Mouse (Mus musculus): ENCODE results near the gene Gm4565. TPM values are rescaled to one million over a fixed set of nuclear protein-coding genes. Genes with fewer than 3 reads are reported as not detected.
"Not testable (repeated sequence)": the region's sequence is repeated elsewhere in the genome, so short reads cannot be mapped to it uniquely, and the experiment has no call there.

Gm4565 gene
- not detected in 2 replicates for polyA plus RNA-seq (2015; fragmentation: Nextera tagmentation; extraction: Ambion mirVana)

DNA sequence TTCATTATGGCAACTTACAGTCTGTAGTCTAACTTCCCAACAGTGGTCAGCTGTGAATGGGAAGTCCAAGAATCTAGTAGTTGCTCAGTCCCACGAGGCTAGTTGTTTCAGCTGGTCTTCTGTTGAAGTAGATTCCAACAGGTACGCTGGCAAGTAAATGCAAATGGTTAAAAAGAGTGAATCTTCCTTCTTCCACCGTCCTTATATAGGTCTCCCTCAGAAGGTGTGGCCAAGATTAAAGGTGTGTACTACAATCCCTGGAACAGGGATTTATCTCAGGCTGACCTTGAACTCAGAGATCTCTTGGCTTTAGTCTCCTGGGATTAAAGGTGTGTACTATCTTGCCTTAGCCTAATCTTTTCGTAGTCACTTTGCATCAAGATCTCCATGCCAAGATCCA, at the start of gene Gm4565:
Gene Gm4565 (minus strand): TSS at position 101 of the 400 bp plus-strand sequence.
- not testable (repeated sequence) for ATAC-seq; H3K4me2 ChIP-seq (ENCODE audit: low read length); H3K9ac ChIP-seq (replicated peaks; ENCODE audit: low read depth, low read length); H3K27me3 ChIP-seq (replicated peaks; ENCODE audit: control insufficient read depth, insufficient read depth, low read length); H3K4me3 ChIP-seq (replicated peaks; ENCODE audit: low read length); H3K27ac ChIP-seq (ENCODE audit: low read length); H3K4me1 ChIP-seq (replicated peaks; ENCODE audit: control insufficient read depth, insufficient read depth, low read length); H3K9me3 ChIP-seq (ENCODE audit: control insufficient read depth, low read length); H3K36me3 ChIP-seq (ENCODE audit: control insufficient read depth, insufficient read depth)
- WGBS, result 78% methylated on average over 2 of the region's 4 CpGs

GRCm38 (mm10) chr7:22565243-22565642, 22.7 kb downstream of the Gm4565 start, which contains the start of gene Gm4201:
Gene Gm4201 (minus strand): TSS chr7:22565343.
- not testable (repeated sequence) for H3K4me2 ChIP-seq (ENCODE audit: low read length); H3K36me3 ChIP-seq (ENCODE audit: control insufficient read depth, insufficient read depth); H3K27ac ChIP-seq (ENCODE audit: low read length); H3K4me1 ChIP-seq (replicated peaks; ENCODE audit: control insufficient read depth, insufficient read depth, low read length); H3K27me3 ChIP-seq (replicated peaks; ENCODE audit: control insufficient read depth, insufficient read depth, low read length); H3K9ac ChIP-seq (replicated peaks; ENCODE audit: low read depth, low read length); ATAC-seq; H3K4me3 ChIP-seq (replicated peaks; ENCODE audit: low read length); H3K9me3 ChIP-seq (ENCODE audit: control insufficient read depth, low read length)
- WGBS, result no CpG with 5 or more reads among the region's 3 CpGs

DNA sequence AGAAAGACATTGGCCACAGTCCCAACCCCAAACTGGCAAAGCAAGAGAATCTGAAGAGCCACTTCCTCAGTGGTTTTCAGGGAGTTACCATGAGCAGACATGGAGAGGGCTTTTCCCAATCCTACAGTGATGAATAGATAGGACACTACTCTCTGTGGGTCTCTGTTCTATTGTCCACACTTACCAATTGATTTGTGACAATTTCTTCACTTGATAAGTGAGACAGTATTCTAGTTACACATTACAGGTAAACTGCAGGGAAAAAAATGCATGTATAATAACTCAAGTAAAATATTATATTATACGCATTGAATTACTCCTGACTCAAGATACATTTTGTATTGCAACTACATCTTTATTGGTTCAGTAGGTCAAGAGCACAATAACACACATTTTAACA, 53.1 kb downstream of the Gm4565 start, which contains the start of gene Gm8677:
Gene Gm8677 (minus strand): TSS at position 101 of the 400 bp plus-strand sequence.
- not testable (repeated sequence) for H3K9me3 ChIP-seq (ENCODE audit: control insufficient read depth, low read length); H3K36me3 ChIP-seq (ENCODE audit: control insufficient read depth, insufficient read depth); H3K27ac ChIP-seq (ENCODE audit: low read length); H3K4me1 ChIP-seq (replicated peaks; ENCODE audit: control insufficient read depth, insufficient read depth, low read length); ATAC-seq; H3K4me3 ChIP-seq (replicated peaks; ENCODE audit: low read length); H3K4me2 ChIP-seq (ENCODE audit: low read length); H3K27me3 ChIP-seq (replicated peaks; ENCODE audit: control insufficient read depth, insufficient read depth, low read length); H3K9ac ChIP-seq (replicated peaks; ENCODE audit: low read depth, low read length)
- no CpG with 5 or more reads among the region's 1 CpGs for WGBS

Other genes starting within 250 kb of the Gm4565 start
- not detected in 2 replicates for gene Gm8660, start 217.1 kb downstream of the Gm4565 start, polyA plus RNA-seq (2015; fragmentation: Nextera tagmentation; extraction: Ambion mirVana)
- not detected in 2 replicates for gene Vmn1r148, start 174.5 kb downstream of the Gm4565 start, polyA plus RNA-seq (2015; fragmentation: Nextera tagmentation; extraction: Ambion mirVana)
- gene Vmn1r149, start 149.9 kb downstream of the Gm4565 start, polyA plus RNA-seq (2015; fragmentation: Nextera tagmentation; extraction: Ambion mirVana), result not detected in 2 replicates
- gene Gm10665, start 124.1 kb downstream of the Gm4565 start, polyA plus RNA-seq (2015; fragmentation: Nextera tagmentation; extraction: Ambion mirVana), result not detected in 2 replicates
- gene Vmn1r151, start 88.4 kb downstream of the Gm4565 start, polyA plus RNA-seq (2015; fragmentation: Nextera tagmentation; extraction: Ambion mirVana), result not detected in 2 replicates
- gene Vmn1r152, start 65.2 kb downstream of the Gm4565 start, polyA plus RNA-seq (2015; fragmentation: Nextera tagmentation; extraction: Ambion mirVana), result not detected in 2 replicates
- not detected in 2 replicates for gene Gm8677, start 53.2 kb downstream of the Gm4565 start, polyA plus RNA-seq (2015; fragmentation: Nextera tagmentation; extraction: Ambion mirVana)
- gene Gm4201, start 22.8 kb downstream of the Gm4565 start, polyA plus RNA-seq (2015; fragmentation: Nextera tagmentation; extraction: Ambion mirVana), result not detected in 2 replicates
- gene Vmn1r155, start 69.9 kb upstream of the Gm4565 start, polyA plus RNA-seq (2015; fragmentation: Nextera tagmentation; extraction: Ambion mirVana), result not detected in 2 replicates
- not detected in 2 replicates for gene Gm8693, start 104.2 kb upstream of the Gm4565 start, polyA plus RNA-seq (2015; fragmentation: Nextera tagmentation; extraction: Ambion mirVana)
- not detected in 2 replicates for gene Gm4567, start 131.6 kb upstream of the Gm4565 start, polyA plus RNA-seq (2015; fragmentation: Nextera tagmentation; extraction: Ambion mirVana)
- gene Vmn1r157, start 173.6 kb upstream of the Gm4565 start, polyA plus RNA-seq (2015; fragmentation: Nextera tagmentation; extraction: Ambion mirVana), result not detected in 2 replicates
- not detected in 2 replicates for gene Vmn1r158, start 202.7 kb upstream of the Gm4565 start, polyA plus RNA-seq (2015; fragmentation: Nextera tagmentation; extraction: Ambion mirVana)

All from forebrain, embryonic 16.5 days (tissue).